Mouse (Mus musculus) neural tube, embryonic 14.5 days (tissue): ENCODE measurements around the gene Nbea. TPM values are rescaled to one million over a fixed set of nuclear protein-coding genes. Genes with fewer than 3 reads are reported as not detected.
A peak's percentile ranks its signal among the peaks of the same experiment; 100 is the strongest.

Source experiments
- ATAC-seq: fragments of 200-750 bp; cut with Nextera tagmentation; 2 replicates; pipeline ENCODE4 v1.8.0; 2017; ENCODE audit warnings: low read depth, mild to moderate bottlenecking, moderate TSS enrichment, moderate library complexity
- H3K27ac ChIP-seq: fragments of 300-500 bp; sonication (generic); 2 replicates; pipeline ENCODE4 v1.5.1; 2014; ENCODE audit warnings: low read depth, mild to moderate bottlenecking, control low read depth, low read length, moderate library complexity, mixed read lengths
- H3K27me3 ChIP-seq: fragments of 300-500 bp; sonication (generic); 2 replicates; pipeline ENCODE4 v1.6.1; 2014; ENCODE audit warnings: low read length; ENCODE audit not compliant: control insufficient read depth, insufficient read depth
- H3K36me3 ChIP-seq: fragments of 300-500 bp; sonication (generic); 2 replicates; pipeline ENCODE4 v1.6.1; 2014; ENCODE audit warnings: low read length, mixed read lengths; ENCODE audit not compliant: control insufficient read depth, insufficient read depth
- H3K4me1 ChIP-seq: fragments of 300-500 bp; sonication (generic); 2 replicates; pipeline ENCODE4 v1.6.1; 2014; ENCODE audit warnings: low read length; ENCODE audit not compliant: control insufficient read depth, insufficient read depth
- H3K4me2 ChIP-seq: fragments of 300-500 bp; sonication (generic); 2 replicates; pipeline ENCODE4 v1.6.1; 2014; ENCODE audit warnings: mild to moderate bottlenecking, low read depth, low read length, control low read depth
- H3K4me3 ChIP-seq: fragments of 300-500 bp; sonication (generic); 2 replicates; pipeline ENCODE4 v1.5.1; 2014; ENCODE audit warnings: low read depth, low read length, control low read depth, mixed read lengths
- H3K9ac ChIP-seq: fragments of 300-500 bp; sonication (generic); replicated peaks from 2 replicates; pipeline ENCODE4 v1.6.1; 2014; ENCODE audit warnings: low read depth, mild to moderate bottlenecking, control low read depth, low read length, mixed read lengths
- H3K9me3 ChIP-seq: fragments of 300-500 bp; sonication (generic); 2 replicates; pipeline ENCODE4 v1.6.1; 2016; ENCODE audit warnings: low read length; ENCODE audit not compliant: control insufficient read depth
- WGBS: fragments of 180-500 bp; shearing (Covaris S2); extraction: QIAGEN DNeasy Blood & Tissue Kit; methylation state at CpG from one replicate; pipeline ENCODE4 v1.1.7; 2014; 5-methylcytosine and 5-hydroxymethylcytosine counted together
- polyA plus RNA-seq: library from polyadenylated mRNA; unstranded; fragments of >200 nt; fragmentation: Nextera tagmentation; extraction: Ambion mirVana; gene quantifications from 2 replicates; pipeline ENCODE4 v1.2.1, GENCODE M21; 2014

Nbea gene
- polyA plus RNA-seq, 1 experiment from 2014 or later: 107 TPM

DNA sequence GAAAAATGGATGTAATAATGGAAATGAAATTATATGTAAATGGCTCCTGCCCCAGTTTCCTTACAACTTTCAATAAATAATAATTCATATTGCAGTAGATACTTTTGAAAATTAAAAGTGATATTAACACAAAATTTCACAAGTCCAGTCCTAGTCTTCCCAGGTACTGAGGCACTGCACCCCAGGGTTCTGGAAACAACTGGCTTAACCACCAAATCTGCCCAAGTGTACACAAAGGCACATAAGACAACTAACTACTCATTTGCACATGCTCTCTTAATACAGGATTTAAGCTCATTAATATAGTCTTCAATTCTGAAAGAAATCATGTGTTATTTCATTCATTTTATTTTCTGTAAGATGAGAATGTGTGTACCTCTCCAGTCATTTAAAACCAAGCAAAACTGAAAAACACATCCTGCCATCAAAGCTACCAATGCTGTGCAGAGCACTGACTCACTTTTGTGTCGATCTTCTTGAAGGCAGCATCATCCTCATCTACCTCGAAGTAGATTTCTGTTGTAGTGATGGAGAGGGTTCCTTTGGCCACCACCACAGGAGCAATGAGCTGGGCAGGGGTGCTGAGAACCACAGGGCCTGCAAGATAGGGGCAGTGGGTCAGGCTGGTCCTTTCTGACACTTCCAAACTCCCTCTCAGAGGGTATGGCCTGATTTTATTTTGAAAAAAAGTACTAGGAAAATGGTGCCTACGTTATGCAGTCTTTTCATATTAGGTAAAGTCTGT is 397.3 kb downstream of the Nbea start:
- WGBS: 23% methylated on average over 3 of the region's 3 CpGs
- Histone ChIP-seq H3K4me1 (peaks cover 11% of the 10 kb centered on the region), H3K36me3 (no peaks in the 10 kb centered on the region), H3K4me3 (peak overlapping the region; percentile 34), H3K27ac (peak overlapping the region; percentile 95), H3K27me3 (0 out of 2 replicates have a peak, but pooled peaks cover 2% of the 10 kb centered on the region), H3K9ac (peak overlapping the region; percentile 59), H3K4me2 (peak overlapping the region; percentile 59), H3K9me3 (no peaks in the 10 kb centered on the region)
- ATAC-seq: no peak

DNA sequence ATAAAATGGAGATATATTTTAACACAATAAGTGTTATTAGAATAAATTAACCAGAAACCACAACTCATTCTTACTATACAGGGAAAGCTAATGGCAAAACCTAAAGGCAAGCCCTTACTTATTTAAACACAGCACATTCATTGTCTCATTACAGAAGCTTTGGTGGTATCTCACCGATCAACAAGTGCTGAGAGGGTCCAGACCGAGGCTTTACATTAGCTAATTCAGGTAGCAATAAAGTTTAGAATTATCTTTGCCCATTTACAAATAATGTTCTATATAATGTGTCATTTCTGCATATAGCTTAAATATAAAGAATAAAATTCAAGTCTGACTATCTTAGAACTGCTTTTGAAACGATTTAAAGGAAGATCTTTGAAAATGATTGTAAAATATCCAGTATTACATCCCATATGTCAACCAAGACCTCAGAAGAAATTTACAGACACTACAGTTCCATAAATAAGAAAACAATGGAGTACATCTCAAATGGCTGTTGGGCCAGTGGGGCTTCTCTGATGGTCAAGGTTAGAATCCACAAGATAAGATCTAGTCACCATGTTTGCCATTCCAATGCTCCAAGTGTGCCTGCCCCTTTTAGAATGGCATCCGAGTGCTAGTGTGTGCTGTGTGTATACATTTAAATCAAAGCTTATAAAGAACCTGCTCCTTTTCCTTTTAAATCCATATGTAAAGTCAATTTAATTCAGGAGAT is 398.1 kb downstream of the Nbea start:
- peak overlapping the region; percentile 34 for H3K4me3 ChIP-seq
- 0 out of 2 replicates have a peak, but pooled peaks cover 2% of the 10 kb centered on the region for H3K27me3 ChIP-seq
- no peaks in the 10 kb centered on the region for H3K36me3 ChIP-seq
- WGBS: 46% methylated on average over 4 of the region's 4 CpGs
- H3K4me1 ChIP-seq: peaks cover 18% of the 10 kb centered on the region
- H3K9ac ChIP-seq: peak overlapping the region; percentile 47
- peak overlapping the region; percentile 59 for H3K4me2 ChIP-seq
- peak overlapping the region; percentile 95 for H3K27ac ChIP-seq
- no peak for ATAC-seq
- no peaks in the 10 kb centered on the region for H3K9me3 ChIP-seq

DNA sequence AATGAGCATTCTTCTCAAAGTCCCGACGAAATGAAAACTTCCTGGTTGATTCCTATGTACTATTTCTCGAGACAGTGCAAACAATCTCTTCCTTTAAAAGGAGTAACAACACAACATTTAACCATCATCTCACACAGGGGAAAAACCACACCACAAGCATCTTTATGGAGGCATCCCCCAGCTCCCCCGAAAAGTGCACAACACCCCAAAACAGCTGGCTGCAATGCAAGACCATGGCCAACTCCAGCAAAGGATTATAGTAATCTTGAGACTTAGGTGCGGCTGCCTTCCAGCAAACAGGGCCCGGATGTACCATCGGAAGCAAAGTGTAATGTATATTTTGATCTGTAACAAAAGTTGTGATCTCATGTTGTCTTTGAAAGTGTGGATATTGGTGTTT is 399.4 kb downstream of the Nbea start:
- Histone ChIP-seq H3K4me3 (peak overlapping the region; percentile 51), H3K27me3 (0 out of 2 replicates have a peak, but pooled peaks cover 2% of the 10 kb centered on the region), H3K9me3 (no peaks in the 10 kb centered on the region), H3K4me1 (peaks cover 22% of the 10 kb centered on the region), H3K36me3 (no peaks in the 10 kb centered on the region), H3K27ac (peak overlapping the region; percentile 93), H3K9ac (peak overlapping the region; percentile 82), H3K4me2 (peak overlapping the region; percentile 58)
- WGBS: 13% methylated on average over 7 of the region's 7 CpGs
- ATAC-seq: no peak

DNA sequence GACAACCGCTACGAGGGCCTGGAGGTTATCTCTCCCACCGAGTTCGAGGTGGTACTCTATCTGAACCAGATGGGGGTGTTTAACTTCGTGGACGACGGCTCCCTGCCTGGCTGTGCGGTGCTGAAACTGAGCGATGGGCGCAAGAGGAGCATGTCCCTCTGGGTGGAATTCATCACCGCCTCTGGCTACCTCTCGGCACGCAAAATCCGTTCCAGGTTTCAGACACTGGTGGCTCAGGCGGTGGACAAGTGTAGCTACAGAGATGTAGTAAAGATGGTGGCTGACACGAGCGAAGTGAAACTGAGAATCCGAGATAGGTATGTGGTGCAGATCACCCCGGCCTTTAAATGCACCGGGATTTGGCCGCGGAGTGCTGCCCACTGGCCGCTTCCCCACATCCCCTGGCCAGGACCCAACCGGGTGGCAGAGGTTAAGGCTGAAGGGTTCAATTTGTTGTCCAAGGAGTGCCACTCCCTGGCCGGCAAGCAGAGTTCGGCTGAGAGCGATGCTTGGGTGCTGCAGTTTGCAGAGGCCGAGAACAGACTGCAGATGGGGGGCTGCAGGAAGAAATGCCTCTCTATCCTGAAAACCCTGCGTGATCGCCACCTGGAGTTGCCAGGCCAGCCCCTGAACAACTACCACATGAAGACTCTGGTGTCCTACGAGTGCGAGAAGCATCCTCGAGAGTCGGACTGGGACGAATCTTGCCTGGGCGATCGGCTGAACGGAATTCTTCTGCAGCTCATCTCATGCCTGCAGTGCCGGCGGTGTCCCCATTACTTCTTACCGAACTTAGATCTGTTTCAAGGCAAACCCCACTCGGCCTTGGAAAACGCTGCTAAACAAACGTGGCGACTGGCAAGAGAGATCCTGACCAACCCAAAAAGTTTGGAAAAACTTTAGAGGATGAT is 400.1 kb downstream of the Nbea start:
- Histone ChIP-seq H3K4me1 (peaks cover 16% of the 10 kb centered on the region), H3K27ac (peak overlapping the region; percentile 93), H3K4me3 (peak overlapping the region; percentile 51), H3K36me3 (no peaks in the 10 kb centered on the region), H3K9ac (peak overlapping the region; percentile 82), H3K27me3 (0 out of 2 replicates have a peak, but pooled peaks cover 2% of the 10 kb centered on the region), H3K4me2 (peak overlapping the region; percentile 58), H3K9me3 (no peaks in the 10 kb centered on the region)
- 10% methylated on average over 45 of the region's 45 CpGs for WGBS
- ATAC-seq: no peak

GRCm38 (mm10) chr3:55782771-55783170 is 400.7 kb downstream of the Nbea start:
- no peaks in the 10 kb centered on the region for H3K9me3 ChIP-seq
- peak overlapping the region; percentile 51 for H3K4me3 ChIP-seq
- no peak for ATAC-seq
- peaks cover 18% of the 10 kb centered on the region for H3K4me1 ChIP-seq
- H3K9ac ChIP-seq: peak overlapping the region; percentile 82
- H3K27me3 ChIP-seq: 0 out of 2 replicates have a peak, but pooled peaks cover 2% of the 10 kb centered on the region
- peak overlapping the region; percentile 58 for H3K4me2 ChIP-seq
- H3K36me3 ChIP-seq: no peaks in the 10 kb centered on the region
- H3K27ac ChIP-seq: peak overlapping the region; percentile 93
- WGBS: 6% methylated on average over 22 of the region's 22 CpGs

DNA sequence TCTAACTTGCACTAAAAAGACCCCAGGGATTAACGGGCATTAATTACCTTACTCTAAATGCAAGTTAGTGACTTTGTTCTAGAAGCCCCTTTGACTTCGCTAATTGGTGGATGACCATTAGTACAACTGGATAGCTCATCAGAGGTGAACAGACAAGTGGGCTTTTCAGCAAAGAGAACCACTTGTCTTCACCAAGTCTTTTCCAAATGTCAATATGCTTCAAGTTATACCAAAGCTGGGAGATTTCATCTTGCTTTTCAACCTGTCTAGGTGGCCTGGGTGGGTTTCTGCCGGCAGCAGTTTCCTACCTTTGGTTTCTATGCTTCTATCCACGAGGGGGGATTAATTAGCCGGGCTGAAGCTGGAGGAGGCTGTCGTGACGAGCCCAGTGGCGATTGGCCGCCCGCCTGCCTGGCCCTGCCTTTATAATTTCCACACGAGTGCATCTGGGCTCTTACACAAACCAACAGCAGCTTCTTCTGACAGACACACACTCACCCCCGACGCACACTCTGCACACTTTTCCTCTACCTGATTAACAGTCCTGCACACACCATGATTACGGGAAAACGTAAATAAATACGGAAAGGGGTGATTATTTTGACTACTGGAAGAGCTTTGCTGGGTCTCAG is 401.3 kb downstream of the Nbea start, which contains the start of gene Mab21l1:
Gene Mab21l1, plus strand, starts transcription at position 455 of the 632 bp plus-strand sequence.
- H3K9me3 ChIP-seq: no peaks in the 10 kb centered on the region
- peak within 1 kb of the TSS; percentile 58 for H3K4me2 ChIP-seq
- H3K4me3 ChIP-seq: peak within 1 kb of the TSS; percentile 51
- peak; percentile 66 for ATAC-seq
- H3K9ac ChIP-seq: peak within 1 kb of the TSS; percentile 82
- 6% methylated on average over 16 of the region's 16 CpGs for WGBS
- H3K4me1 ChIP-seq: peaks cover 18% of the 10 kb centered on the region
- 0 out of 2 replicates have a peak, but pooled peaks cover 2% of the 10 kb centered on the region for H3K27me3 ChIP-seq
- peak within 1 kb of the TSS; percentile 93 for H3K27ac ChIP-seq
- H3K36me3 ChIP-seq: no peaks in the 10 kb centered on the region

DNA sequence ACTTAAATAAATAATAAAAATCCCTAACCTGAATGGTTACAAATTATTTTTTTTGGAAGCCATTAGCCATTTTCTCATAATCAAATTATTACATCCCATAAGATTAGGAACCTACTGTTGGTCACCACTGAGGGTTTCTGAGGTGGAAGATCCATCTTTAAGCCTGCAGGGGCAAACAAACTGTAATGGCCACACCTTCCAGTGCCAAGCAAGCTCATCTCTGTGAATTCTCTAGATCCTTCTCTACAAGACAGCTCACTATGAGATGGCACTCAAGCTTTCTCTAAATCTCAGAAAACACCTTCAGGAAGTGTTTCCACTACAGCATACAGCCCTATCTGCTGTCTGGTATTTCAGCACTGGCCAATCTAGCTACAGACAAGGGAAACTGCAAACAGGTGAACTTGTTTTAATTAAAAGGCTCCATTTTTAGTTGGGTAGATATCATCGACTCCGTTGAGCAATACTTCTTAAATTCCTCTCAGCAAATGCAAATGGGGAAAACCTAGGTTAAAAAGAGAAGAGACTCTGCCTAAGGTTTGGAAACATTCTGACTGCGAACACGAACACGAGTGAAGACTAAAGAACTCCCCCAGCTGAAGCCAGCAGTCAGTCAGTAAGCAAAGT is 402.0 kb downstream of the Nbea start:
- no peaks in the 10 kb centered on the region for H3K36me3 ChIP-seq
- no peak for ATAC-seq
- H3K27me3 ChIP-seq: 0 out of 2 replicates have a peak, but pooled peaks cover 2% of the 10 kb centered on the region
- H3K4me1 ChIP-seq: peaks cover 18% of the 10 kb centered on the region
- 18% methylated on average over 5 of the region's 5 CpGs for WGBS
- peak overlapping the region; percentile 58 for H3K4me2 ChIP-seq
- no peaks in the 10 kb centered on the region for H3K9me3 ChIP-seq
- H3K27ac ChIP-seq: peak overlapping the region; percentile 93
- peak overlapping the region; percentile 51 for H3K4me3 ChIP-seq
- H3K9ac ChIP-seq: no peak overlapping the region; the same call in 1 of the 2 replicates
